Mouse (Mus musculus): ENCODE data around the gene Ctps2.

DNA sequence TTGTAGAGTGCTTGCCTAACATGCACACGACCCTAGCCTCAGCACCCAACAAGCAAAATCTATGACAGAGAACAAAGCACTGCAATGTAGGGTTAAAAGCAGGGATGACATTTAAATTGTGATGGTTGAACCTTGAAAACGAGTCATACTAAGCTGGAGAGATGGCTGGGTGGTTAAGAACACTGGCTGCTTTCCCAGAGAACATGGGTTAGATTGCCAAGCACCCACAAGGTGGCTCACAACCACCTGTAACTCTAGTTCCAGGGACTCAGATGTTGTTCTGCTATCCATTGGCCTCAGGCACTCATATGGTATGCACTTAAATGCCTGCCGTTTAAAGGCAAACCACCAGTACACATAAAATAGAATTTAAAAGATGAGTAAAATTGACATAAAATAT, 91.1 kb downstream of the Ctps2 start:
- TF ChIP-seq CTCF (IDR thresholded peaks at IDR 0.05; ENCODE audit: control insufficient read depth, insufficient read depth, low read length): no peak
- no peak for TF ChIP-seq POLR2A (IDR thresholded peaks at IDR 0.05; ENCODE audit: borderline replicate concordance, control insufficient read depth, low read depth, low read length)
